Mouse (Mus musculus) B cell, adult 2 months (primary cell): ENCODE results near the gene Cisd1.

Source experiments
- DNase-seq, 2 experiments: peaks; one replicate each; pipeline ENCODE4 v3.0.0; 2022

The Cisd1 gene

GRCm38 (mm10) chr10:71344579-71345143 is at the start of gene Cisd1:
Cisd1 (minus strand) TSS chr10:71344954.
- peak; percentile 87 to 91 for DNase-seq

GRCm38 (mm10) chr10:71389311-71389710 is 44.6 kb upstream of the Cisd1 start:
- DNase-seq, result no peak

- DNase-seq, result no peak
These were observed 39.6 kb upstream of the Cisd1 start for GRCm38 (mm10) chr10:71384159-71385044.

GRCm38 (mm10) chr10:71383552-71383924 is 38.8 kb upstream of the Cisd1 start:
- peak in 1 of 2 experiments; percentile 8 for DNase-seq

GRCm38 (mm10) chr10:71382858-71383551 is 38.3 kb upstream of the Cisd1 start:
- no peak for DNase-seq

GRCm38 (mm10) chr10:71382109-71382508 is 37.4 kb upstream of the Cisd1 start:
- no peak for DNase-seq

GRCm38 (mm10) chr10:71381471-71382033 is 36.8 kb upstream of the Cisd1 start:
- no peak for DNase-seq

GRCm38 (mm10) chr10:71380406-71380805 is 35.7 kb upstream of the Cisd1 start:
- no peak for DNase-seq

GRCm38 (mm10) chr10:71376014-71376413 is 31.3 kb upstream of the Cisd1 start:
- DNase-seq, result no peak

GRCm38 (mm10) chr10:71373706-71374105 is 29.0 kb upstream of the Cisd1 start:
- DNase-seq, result no peak

- no peak for DNase-seq
These were observed 27.1 kb upstream of the Cisd1 start for GRCm38 (mm10) chr10:71371881-71372280.

GRCm38 (mm10) chr10:71369466-71369865 is 24.7 kb upstream of the Cisd1 start:
- DNase-seq, result no peak

- DNase-seq, result no peak
These were observed 23.6 kb upstream of the Cisd1 start for GRCm38 (mm10) chr10:71368128-71368940.

GRCm38 (mm10) chr10:71363858-71364257 is 19.1 kb upstream of the Cisd1 start:
- DNase-seq, result no peak

GRCm38 (mm10) chr10:71363440-71363839 is 18.7 kb upstream of the Cisd1 start:
- no peak for DNase-seq

- peak; percentile 19 for DNase-seq
These were observed 17.2 kb upstream of the Cisd1 start for GRCm38 (mm10) chr10:71361836-71362562.

GRCm38 (mm10) chr10:71361044-71361443 is 16.3 kb upstream of the Cisd1 start:
- no peak for DNase-seq

- DNase-seq, result no peak
These were observed 10.2 kb upstream of the Cisd1 start for GRCm38 (mm10) chr10:71354947-71355346.

- no peak for DNase-seq
These were observed 9.1 kb upstream of the Cisd1 start for GRCm38 (mm10) chr10:71353850-71354249.

GRCm38 (mm10) chr10:71351301-71351700 is 6.5 kb upstream of the Cisd1 start:
- DNase-seq, result no peak

GRCm38 (mm10) chr10:71349290-71349689 is 4.5 kb upstream of the Cisd1 start:
- peak in 1 of 2 experiments; percentile 11 for DNase-seq
